30 mouse cellular contexts compared by ENCODE assay signal in the genomic region with DNA sequence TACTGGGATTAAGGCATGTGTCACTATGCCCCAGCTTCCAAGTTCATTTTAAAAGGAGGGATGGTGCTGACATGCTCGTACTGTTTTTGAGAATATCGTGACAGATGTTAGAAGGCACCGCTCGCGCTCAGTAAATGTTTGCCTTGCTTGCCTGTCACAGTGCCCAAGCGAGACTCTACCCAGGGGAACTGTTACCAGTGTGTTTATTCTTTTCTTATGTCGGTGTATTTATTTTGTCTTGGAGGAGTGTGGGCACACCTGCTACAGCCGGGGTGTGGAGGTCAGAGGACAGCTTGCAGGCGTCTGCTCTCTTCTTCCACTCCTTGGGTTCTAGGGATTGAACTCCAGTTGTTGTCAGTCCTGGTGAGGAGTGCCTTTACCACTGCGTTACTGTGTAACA.
DNase-seq lines count a peak whose midpoint lies in the region; ATAC-seq and TF ChIP-seq lines count a peak whose summit lies in the region.
"Had no signal": no experiment of that assay in that cellular context is flagged by ENCODE, and none has a peak within 500 bp of the region (broad histone marks: within the 10 kb centered on the region; RNA-seq: fewer than 3 reads in every experiment).

No protein-coding gene starts in this region.

- H3K4me1 ChIP-seq in kidney, embryonic 16.5 days (ENCODE audit: insufficient read depth, low read length): peaks cover 17% of the 10 kb centered on the region
- H3K4me1 ChIP-seq in kidney, embryonic 15.5 days: peaks cover 25% of the 10 kb centered on the region
- H3K4me1 ChIP-seq in intestine, embryonic 16.5 days (ENCODE audit: control insufficient read depth, insufficient read depth, low read length): peaks cover 26% of the 10 kb centered on the region
- peaks cover 26% of the 10 kb centered on the region for H3K4me1 ChIP-seq in stomach, embryonic 16.5 days (ENCODE audit: control insufficient read depth, insufficient read depth, low read length)
- H3K4me1 ChIP-seq: embryonic facial prominence, embryonic 15.5 days; neural tube, embryonic 12.5 days had no signal

- H3K36me3 ChIP-seq in kidney, embryonic 16.5 days (ENCODE audit: insufficient read depth, low read length): no peaks in the 10 kb centered on the region
- H3K36me3 ChIP-seq in kidney, embryonic 15.5 days: no peaks in the 10 kb centered on the region
- no peaks in the 10 kb centered on the region for H3K36me3 ChIP-seq in intestine, embryonic 16.5 days (ENCODE audit: control insufficient read depth, insufficient read depth, low read length)
- no peaks in the 10 kb centered on the region for H3K36me3 ChIP-seq in stomach, embryonic 16.5 days (ENCODE audit: control insufficient read depth, insufficient read depth, low read length)
- H3K36me3 ChIP-seq: embryonic facial prominence, embryonic 15.5 days; liver, embryonic 15.5 days; midbrain, embryonic 12.5 days; neural tube, embryonic 12.5 days had no signal

- H3K4me3 ChIP-seq in kidney, embryonic 16.5 days (ENCODE audit: low read length): no peak overlapping the region
- H3K4me3 ChIP-seq in kidney, embryonic 15.5 days (replicated peaks): no peak overlapping the region
- no peak overlapping the region for H3K4me3 ChIP-seq in intestine, embryonic 16.5 days (ENCODE audit: low read length)
- no peak overlapping the region for H3K4me3 ChIP-seq in stomach, embryonic 16.5 days (replicated peaks; ENCODE audit: low read length)
- H3K4me3 ChIP-seq: embryonic facial prominence, embryonic 15.5 days; forebrain, embryonic 13.5 days; hindbrain, embryonic 13.5 days; liver, embryonic 15.5 days; midbrain, embryonic 12.5 days; myocyte; neural tube, embryonic 12.5 days had no signal

- ATAC-seq in kidney, embryonic 16.5 days (ENCODE audit: low FRiP score, low TSS enrichment): no peak
- ATAC-seq in kidney, embryonic 15.5 days (replicated peaks; ENCODE audit: low FRiP score): no peak
- ATAC-seq in intestine, embryonic 16.5 days: peak; percentile 32
- ATAC-seq in stomach, embryonic 16.5 days (ENCODE audit: insufficient read depth, low FRiP score): peak; percentile 53
- ATAC-seq: forebrain, embryonic 13.5 days; lung, postnatal 0 days had no signal

- no peak for TF ChIP-seq POLR2A in brain, embryonic 14.5 days (IDR thresholded peaks at IDR 0.05; ENCODE audit: borderline replicate concordance, extremely low read depth, insufficient read depth, insufficient read length, poor library complexity, severe bottlenecking)

- no peaks in the 10 kb centered on the region for H3K27me3 ChIP-seq in kidney, embryonic 16.5 days (ENCODE audit: insufficient read depth, low read length)
- H3K27me3 ChIP-seq in kidney, embryonic 15.5 days: no peaks in the 10 kb centered on the region
- no peaks in the 10 kb centered on the region for H3K27me3 ChIP-seq in intestine, embryonic 16.5 days (replicated peaks; ENCODE audit: control insufficient read depth, insufficient read depth, low read length)
- H3K27me3 ChIP-seq in stomach, embryonic 16.5 days (ENCODE audit: control insufficient read depth, insufficient read depth, low read length): no peaks in the 10 kb centered on the region
- H3K27me3 ChIP-seq: embryonic facial prominence, embryonic 15.5 days; forebrain, embryonic 13.5 days; hindbrain, embryonic 13.5 days; liver, embryonic 15.5 days; megakaryocyte, embryonic 14.5 days; neural tube, embryonic 12.5 days had no signal

- 0 out of 2 replicates have a peak overlapping the region, but pooled peaks have one; percentile 11 for H3K27ac ChIP-seq in kidney, embryonic 16.5 days (ENCODE audit: low read length)
- no peak overlapping the region for H3K27ac ChIP-seq in kidney, embryonic 15.5 days
- peak overlapping the region; percentile 71 for H3K27ac ChIP-seq in intestine, embryonic 16.5 days (ENCODE audit: low read length)
- peak overlapping the region; percentile 60 for H3K27ac ChIP-seq in stomach, embryonic 16.5 days (ENCODE audit: low read length)
- H3K27ac ChIP-seq: embryonic facial prominence, embryonic 15.5 days; forebrain, embryonic 13.5 days; hindbrain, embryonic 13.5 days; liver, embryonic 15.5 days; midbrain, embryonic 12.5 days; neural tube, embryonic 12.5 days had no signal

- WGBS in kidney, embryonic 16.5 days: 36% methylated on average over 10 of the region's 10 CpGs
- WGBS in kidney, embryonic 15.5 days: 40% methylated on average over 10 of the region's 10 CpGs
- WGBS in intestine, embryonic 16.5 days: 34% methylated on average over 10 of the region's 10 CpGs
- 41% methylated on average over 10 of the region's 10 CpGs for WGBS in stomach, embryonic 16.5 days

- no peaks in the 10 kb centered on the region for H3K9me3 ChIP-seq in kidney, embryonic 16.5 days (ENCODE audit: low read length)
- no peaks in the 10 kb centered on the region for H3K9me3 ChIP-seq in kidney, embryonic 15.5 days (replicated peaks)
- no peaks in the 10 kb centered on the region for H3K9me3 ChIP-seq in intestine, embryonic 16.5 days (ENCODE audit: control insufficient read depth, low read length)
- H3K9me3 ChIP-seq in stomach, embryonic 16.5 days (replicated peaks; ENCODE audit: control insufficient read depth, low read length): no peaks in the 10 kb centered on the region
- H3K9me3 ChIP-seq: embryonic facial prominence, embryonic 15.5 days; forebrain, embryonic 13.5 days; hindbrain, embryonic 13.5 days; liver, embryonic 15.5 days; midbrain, embryonic 12.5 days; neural tube, embryonic 12.5 days had no signal

- no peak overlapping the region for H3K9ac ChIP-seq in kidney, embryonic 16.5 days (replicated peaks; ENCODE audit: low read length)
- no peak overlapping the region for H3K9ac ChIP-seq in kidney, embryonic 15.5 days
- H3K9ac ChIP-seq in intestine, embryonic 16.5 days (ENCODE audit: low read depth, low read length): no peak overlapping the region
- H3K9ac ChIP-seq in stomach, embryonic 16.5 days (ENCODE audit: low read length): no peak overlapping the region
- H3K9ac ChIP-seq: embryonic facial prominence, embryonic 15.5 days; forebrain, embryonic 13.5 days; hindbrain, embryonic 13.5 days; liver, embryonic 15.5 days; midbrain, embryonic 12.5 days; neural tube, embryonic 12.5 days had no signal

- peak; percentile 24 for DNase-seq in brain, embryonic 14.5 days (ENCODE audit: low read depth)
- no peak for DNase-seq in adrenal gland, postnatal 25 days
- DNase-seq in frontal cortex, postnatal 25 days (ENCODE audit: low spot score in 2 of 2): no peak
- DNase-seq: adrenal gland, postnatal 14 days; cerebellum, adult 18-20 months; cerebellum, postnatal 14 days; gastrocnemius, postnatal 14 days; heart, adult 11 months; heart, postnatal 4 days; kidney, postnatal 36 days; layer of hippocampus, postnatal 36 days; left cerebral cortex, postnatal 4 days; lung, postnatal 4 days; right cerebral cortex, adult 18-20 months; thymus, adult 2 months; thymus, postnatal 36 days had no signal

- H3K4me2 ChIP-seq in kidney, embryonic 16.5 days (replicated peaks; ENCODE audit: low read depth, low read length): no peak overlapping the region
- no peak overlapping the region for H3K4me2 ChIP-seq in kidney, embryonic 15.5 days
- no peak overlapping the region for H3K4me2 ChIP-seq in intestine, embryonic 16.5 days (ENCODE audit: low read depth, low read length)
- H3K4me2 ChIP-seq in stomach, embryonic 16.5 days (ENCODE audit: low read depth, low read length): no peak overlapping the region
- H3K4me2 ChIP-seq: embryonic facial prominence, embryonic 15.5 days; forebrain, embryonic 13.5 days; heart, embryonic 11.5 days; hindbrain, embryonic 13.5 days; liver, embryonic 15.5 days; midbrain, embryonic 12.5 days; neural tube, embryonic 12.5 days had no signal

- no peak for TF ChIP-seq CTCF in brain, embryonic 14.5 days (IDR thresholded peaks at IDR 0.05; ENCODE audit: borderline replicate concordance, extremely low read depth, insufficient read depth, insufficient read length)

Comparison
In these comparisons a context has a peak if more than half of its experiments do, and no peak if none do; other contexts are left out.
1. ATAC-seq: peak in intestine, embryonic 16.5 days (single experiment) and stomach, embryonic 16.5 days (single experiment); none in kidney, embryonic 16.5 days (single experiment) and kidney, embryonic 15.5 days (single experiment).